Mouse (Mus musculus): Measurements from ENCODE around the gene Fam131c.

Fam131c gene

GRCm38 (mm10) chr4:141359222-141359621 lies 8.8 kb upstream of the Fam131c start:
- DNase-seq (ENCODE audit: low read depth, low spot score), result no peak

- DNase-seq (ENCODE audit: low read depth, low spot score), result peak; percentile 38
Observed at GRCm38 (mm10) chr4:141360846-141361245, 7.2 kb upstream of the Fam131c start.

GRCm38 (mm10) chr4:141362937-141363548 lies 5.0 kb upstream of the Fam131c start:
- peak; percentile 81 for DNase-seq (ENCODE audit: low read depth, low spot score)

GRCm38 (mm10) chr4:141365126-141365525 lies 2.9 kb upstream of the Fam131c start:
- DNase-seq (ENCODE audit: low read depth, low spot score), result no peak

- no peak for DNase-seq (ENCODE audit: low read depth, low spot score)
Observed at GRCm38 (mm10) chr4:141365876-141366275, 2.1 kb upstream of the Fam131c start.

GRCm38 (mm10) chr4:141372426-141372825 lies 4.4 kb downstream of the Fam131c start:
- no peak for DNase-seq (ENCODE audit: low read depth, low spot score)

GRCm38 (mm10) chr4:141379674-141380073 lies 11.7 kb downstream of the Fam131c start:
- no peak for DNase-seq (ENCODE audit: low read depth, low spot score)

- DNase-seq (ENCODE audit: low read depth, low spot score), result no peak
Observed at GRCm38 (mm10) chr4:141382406-141382805, 14.4 kb downstream of the Fam131c start.

GRCm38 (mm10) chr4:141385275-141385674 lies 17.3 kb downstream of the Fam131c start:
- DNase-seq (ENCODE audit: low read depth, low spot score), result peak; percentile 78

- DNase-seq (ENCODE audit: low read depth, low spot score), result peak; percentile 36
Observed at GRCm38 (mm10) chr4:141386150-141386549, 18.1 kb downstream of the Fam131c start.

GRCm38 (mm10) chr4:141387093-141387784 lies 19.2 kb downstream of the Fam131c start:
- DNase-seq (ENCODE audit: low read depth, low spot score), result peak; percentile 73

GRCm38 (mm10) chr4:141387933-141388332 lies 19.9 kb downstream of the Fam131c start:
- DNase-seq (ENCODE audit: low read depth, low spot score), result no peak

GRCm38 (mm10) chr4:141389366-141390150 lies 21.5 kb downstream of the Fam131c start:
- no peak for DNase-seq (ENCODE audit: low read depth, low spot score)

GRCm38 (mm10) chr4:141391293-141391692 lies 23.3 kb downstream of the Fam131c start:
- DNase-seq (ENCODE audit: low read depth, low spot score), result no peak

- no peak for DNase-seq (ENCODE audit: low read depth, low spot score)
Observed at GRCm38 (mm10) chr4:141394751-141395150, 26.7 kb downstream of the Fam131c start.

- DNase-seq (ENCODE audit: low read depth, low spot score), result peak; percentile 19
Observed at GRCm38 (mm10) chr4:141397861-141398260, 29.8 kb downstream of the Fam131c start.

- no peak for DNase-seq (ENCODE audit: low read depth, low spot score)
Observed at GRCm38 (mm10) chr4:141398545-141398944, 30.5 kb downstream of the Fam131c start, which contains the start of gene Clcnka. Clcnka (minus strand) TSS chr4:141398724.

GRCm38 (mm10) chr4:141400171-141400570 lies 32.2 kb downstream of the Fam131c start:
- DNase-seq (ENCODE audit: low read depth, low spot score), result no peak

GRCm38 (mm10) chr4:141404518-141405313 lies 36.7 kb downstream of the Fam131c start:
- DNase-seq (ENCODE audit: low read depth, low spot score), result peak; percentile 87

- no peak for DNase-seq (ENCODE audit: low read depth, low spot score)
Observed at GRCm38 (mm10) chr4:141405314-141405622, 37.2 kb downstream of the Fam131c start.

- peak; percentile 31 for DNase-seq (ENCODE audit: low read depth, low spot score)
Observed at GRCm38 (mm10) chr4:141406516-141407299, 38.7 kb downstream of the Fam131c start.

All from brain, adult 2 months (tissue).